Mouse (Mus musculus) fibroblast of lung, adult 2 months (primary cell): Measurements from ENCODE around the gene Gpr33.

ENCODE experiments used
- DNase-seq: peaks from one replicate; pipeline ENCODE4 v3.0.0-alpha.2; 2011; ENCODE audit warnings: low read depth

Gpr33 gene

DNA sequence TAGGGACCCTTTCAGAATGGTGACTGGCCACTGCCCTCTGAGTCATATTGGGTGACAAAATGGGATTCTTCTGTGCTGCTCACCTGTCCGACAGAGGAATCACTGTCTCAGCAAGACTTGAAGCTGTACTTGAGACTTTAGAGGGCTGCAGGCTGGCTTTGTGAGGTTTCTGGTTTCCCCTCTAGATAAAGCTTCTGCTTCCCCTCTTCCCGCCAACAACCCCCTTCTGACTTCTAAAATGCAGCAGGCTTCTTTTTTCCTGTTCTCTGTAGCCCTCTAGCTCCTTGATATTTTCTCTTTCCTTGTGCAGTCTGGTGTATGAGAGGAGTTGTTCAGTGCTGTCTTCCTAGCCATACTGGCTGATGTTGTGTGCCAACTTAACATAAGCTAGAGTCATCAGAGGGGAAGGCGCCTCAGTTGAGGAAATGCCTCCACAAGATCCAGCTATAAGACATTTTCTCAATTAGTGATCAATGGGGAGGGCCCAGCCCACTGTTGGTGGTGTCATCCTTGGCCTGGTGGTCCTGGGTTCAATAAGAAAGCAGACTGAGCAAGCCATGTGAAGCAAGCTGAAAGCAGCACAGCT, 42.6 kb downstream of the Gpr33 start:
- no peak for DNase-seq

DNA sequence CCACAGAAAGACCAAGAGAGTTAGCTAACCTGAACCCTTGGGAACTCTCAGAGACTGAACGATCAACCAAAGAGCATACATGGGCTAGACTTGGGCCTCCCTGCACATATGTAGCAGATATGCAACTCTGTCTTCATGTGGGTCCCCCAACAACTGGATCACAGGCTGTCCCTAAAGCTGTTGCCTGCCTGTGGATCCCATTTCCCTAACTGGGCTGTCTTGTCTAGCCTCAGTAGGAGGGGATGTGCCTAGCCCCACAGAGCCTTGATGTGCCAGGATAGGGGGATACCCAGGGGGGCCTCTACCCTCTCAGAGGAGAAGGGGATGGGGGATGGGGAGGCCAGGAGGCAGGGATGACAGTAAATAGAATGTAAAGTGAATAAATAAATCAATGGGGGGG, 44.2 kb downstream of the Gpr33 start:
- DNase-seq = no peak

- no peak for DNase-seq
These were observed 51.3 kb downstream of the Gpr33 start for GRCm38 (mm10) chr12:51976531-51976930.

GRCm38 (mm10) chr12:51974381-51974780, 53.5 kb downstream of the Gpr33 start:
- no peak for DNase-seq
